Mouse (Mus musculus): ENCODE measurements at regions not wholly inside any gene's neighbourhood (a gene's known extent, or its start where the extent isn't known, plus 50 kb on each side); places are given as distances from the start of the nearest gene placed in this dataset.

DNA sequence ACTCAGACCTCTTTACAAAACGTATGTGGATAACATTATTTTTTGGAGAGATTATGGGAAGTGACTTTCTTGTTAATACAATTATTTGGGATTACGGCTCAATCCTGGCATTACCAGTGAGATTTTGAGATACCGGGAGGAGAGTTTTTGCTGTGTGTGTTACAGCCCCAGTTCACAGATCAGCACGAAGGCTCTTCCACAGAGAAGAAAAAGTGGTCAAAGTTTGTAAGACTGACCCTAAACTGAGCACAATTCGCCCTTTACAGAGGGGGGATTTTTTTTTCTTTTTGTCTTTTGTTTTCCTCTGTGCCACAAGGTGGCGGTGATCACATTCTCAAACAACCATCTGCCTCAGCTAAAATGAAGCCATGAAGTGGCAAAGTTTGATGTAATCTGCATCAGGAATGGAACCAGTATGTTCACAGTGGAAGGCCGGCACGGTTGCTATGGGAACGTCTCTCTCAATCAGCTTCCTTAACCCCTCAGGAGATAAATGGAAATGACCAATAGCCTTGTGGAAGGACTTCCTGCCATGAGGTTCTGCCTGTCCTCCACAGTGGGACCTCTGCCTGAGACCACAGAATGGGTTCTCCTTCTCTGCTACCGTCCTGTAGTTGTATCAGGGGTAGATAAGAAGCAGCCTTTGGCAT is 66.6 kb upstream of the Tut7 start:
- no peak for TF ChIP-seq CTCF (IDR thresholded peaks at IDR 0.05; ENCODE audit: low read depth, low read length)
- TF ChIP-seq POLR2A (IDR thresholded peaks at IDR 0.05; ENCODE audit: borderline replicate concordance, low read depth, low read length), result no peak
